Mouse (Mus musculus): ENCODE results near the gene Lgi4.

DNA sequence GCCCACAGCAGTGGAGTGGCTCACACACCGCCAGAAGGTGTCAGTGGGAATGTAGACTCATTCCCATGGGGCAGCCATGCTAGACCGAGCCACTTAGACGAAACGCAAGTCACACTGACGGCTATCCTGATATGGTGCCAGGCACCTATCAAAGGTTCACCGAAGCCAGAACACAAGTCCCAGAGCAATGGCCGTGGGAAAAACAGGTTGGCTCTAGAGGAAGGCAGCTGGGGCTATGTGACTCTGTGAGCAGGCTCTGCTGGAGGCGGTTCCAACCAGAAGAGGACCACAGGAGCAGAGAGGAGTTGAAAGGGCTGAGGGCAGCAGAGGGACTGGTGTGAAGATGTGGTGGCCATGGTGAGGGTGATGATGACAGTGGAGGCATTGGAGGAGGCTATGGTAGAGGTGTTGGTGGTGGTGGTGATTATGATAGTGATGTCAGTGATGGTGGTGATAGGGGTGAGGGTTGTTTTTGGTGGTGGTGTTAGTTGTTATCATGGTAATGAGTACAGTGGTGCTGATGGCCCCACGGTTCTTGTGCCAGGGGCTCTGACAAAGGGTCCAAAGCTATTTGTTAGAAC lies 27.1 kb downstream of the Lgi4 start:
- no peak for TF ChIP-seq ZNF384 (IDR thresholded peaks at IDR 0.05; ENCODE audit: low read depth, low read length)
- TF ChIP-seq MAFK (IDR thresholded peaks at IDR 0.05; ENCODE audit: insufficient read depth, low read depth, low read length) = no peak
